Mouse (Mus musculus) small intestine, adult 2 months (tissue): Measurements from ENCODE around the gene Enpp1.

ENCODE experiments used
- CTCF ChIP-seq: fragments of 200-500 bp; IDR thresholded peaks from 2 replicates; pipeline ENCODE4 v1.5.1; 2012; ENCODE audit warnings: low read depth, mild to moderate bottlenecking, control low read depth, inconsistent platforms, low read length, moderate library complexity, mixed read lengths; ENCODE audit not compliant: insufficient replicate concordance, insufficient read length; ENCODE audit errors: extremely low read depth
- POLR2A ChIP-seq: fragments of 200-500 bp; IDR thresholded peaks from 2 replicates; pipeline ENCODE4 v1.6.1; 2012; ENCODE audit warnings: low read depth, mild to moderate bottlenecking, control low read depth, inconsistent platforms, low read length, moderate library complexity

- TF ChIP-seq POLR2A (no peak), CTCF (no peak)
Measured at GRCm38 (mm10) chr10:24634288-24634687, 77.7 kb downstream of the Enpp1 start.
